Mouse (Mus musculus) kidney, postnatal 0 days (tissue): Measurements from ENCODE around the gene Hist1h2bc. TPM values are rescaled to one million over a fixed set of nuclear protein-coding genes. Genes with fewer than 3 reads are reported as not detected.

ENCODE experiments used
- ATAC-seq: fragments of 200-750 bp; cut with Nextera tagmentation; replicated peaks from 2 replicates; pipeline ENCODE4 v1.8.0; 2017; ENCODE audit warnings: low read depth, moderate number of reproducible peaks, moderate TSS enrichment, moderate library complexity; ENCODE audit not compliant: low FRiP score
- DNase-seq: peaks from one replicate; pipeline ENCODE4 v3.0.0-alpha.2; 2016; ENCODE audit warnings: low spot score
- H3K27ac ChIP-seq: fragments of 300-500 bp; sonication (generic); 2 replicates; pipeline ENCODE4 v1.5.1; 2014; ENCODE audit warnings: mild to moderate bottlenecking
- H3K27me3 ChIP-seq: fragments of 300-500 bp; sonication (generic); 2 replicates; pipeline ENCODE4 v1.6.1; 2014; ENCODE audit warnings: low read length, mixed read lengths; ENCODE audit not compliant: insufficient read depth
- H3K36me3 ChIP-seq: fragments of 300-500 bp; sonication (generic); 2 replicates; pipeline ENCODE4 v1.6.1; 2014; ENCODE audit warnings: low read length, mixed read lengths; ENCODE audit not compliant: insufficient read depth
- H3K4me1 ChIP-seq: fragments of 300-500 bp; sonication (generic); replicated peaks from 2 replicates; pipeline ENCODE4 v1.6.1; 2014; ENCODE audit warnings: antibody characterized with exemption, low read length, mixed read lengths; ENCODE audit not compliant: insufficient read depth
- H3K4me2 ChIP-seq: fragments of 300-500 bp; sonication (generic); 2 replicates; pipeline ENCODE4 v1.6.1; 2014; ENCODE audit warnings: mild to moderate bottlenecking, low read length, moderate library complexity, mixed read lengths
- H3K4me3 ChIP-seq: fragments of 300-500 bp; sonication (generic); replicated peaks from 2 replicates; pipeline ENCODE4 v1.5.1; 2014; ENCODE audit warnings: low read depth, low read length
- H3K9ac ChIP-seq: fragments of 300-500 bp; sonication (generic); 2 replicates; pipeline ENCODE4 v1.6.1; 2014; ENCODE audit warnings: low read depth, low read length
- H3K9me3 ChIP-seq: fragments of 300-500 bp; sonication (generic); replicated peaks from 2 replicates; pipeline ENCODE4 v1.6.1; 2016; ENCODE audit warnings: low read length, inconsistent platforms, mixed read lengths
- CTCF ChIP-seq: IDR thresholded peaks from 2 replicates; pipeline ENCODE4 v1.5.1; 2016; ENCODE audit warnings: antibody characterized with exemption, low read depth, mild to moderate bottlenecking, moderate library complexity
- WGBS: fragments of 180-500 bp; shearing (Covaris S2); extraction: QIAGEN DNeasy Blood & Tissue Kit; methylation state at CpG from one replicate; pipeline ENCODE4 v1.1.7; 2014; 5-methylcytosine and 5-hydroxymethylcytosine counted together
- polyA plus RNA-seq: library from polyadenylated mRNA; unstranded; fragments of >200 nt; fragmentation: Nextera tagmentation; extraction: Ambion mirVana; gene quantifications from 2 replicates; pipeline ENCODE4 v1.2.1, GENCODE M21; 2015

Hist1h2bc gene
- polyA plus RNA-seq, 1 experiment from 2014 or later, result 139 TPM

DNA sequence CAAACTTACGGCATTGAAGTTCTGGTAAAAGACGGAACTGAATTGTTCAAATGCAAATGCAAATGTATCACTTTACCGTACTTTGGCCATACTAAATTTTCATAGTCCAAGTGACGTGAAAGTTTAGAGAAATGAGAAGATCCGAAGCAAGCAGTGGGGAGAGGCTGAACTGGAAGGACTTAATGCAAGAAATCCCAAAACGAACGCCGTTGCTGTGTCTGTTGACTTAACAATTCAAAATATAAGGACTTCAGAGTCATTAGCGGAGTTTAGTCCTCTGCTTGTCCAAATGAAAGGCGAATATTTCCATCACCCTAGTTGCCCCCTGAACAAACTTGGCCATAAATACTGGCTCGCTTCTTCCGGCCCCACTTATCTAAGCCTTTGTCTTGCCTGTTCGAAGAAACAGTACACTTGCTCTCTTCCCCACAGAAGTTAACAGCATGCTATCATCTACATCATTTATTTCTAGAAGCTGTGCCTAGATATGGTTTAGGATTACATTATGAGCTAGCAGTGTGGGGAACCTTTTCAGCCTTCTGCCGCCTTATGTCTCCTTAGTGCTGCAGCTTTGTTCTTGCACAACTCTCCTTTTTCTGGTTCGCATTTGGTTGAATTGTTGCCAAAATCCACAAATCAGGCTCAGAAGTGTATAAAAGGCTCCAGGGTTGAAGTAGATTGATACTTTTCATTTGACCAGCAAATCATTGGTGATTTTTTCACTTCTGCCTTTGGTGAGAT is 1.3 kb downstream of the Hist1h2bc start:
- no peaks in the 10 kb centered on the region for H3K27me3 ChIP-seq
- H3K9me3 ChIP-seq, result no peaks in the 10 kb centered on the region
- H3K36me3 ChIP-seq, result no peaks in the 10 kb centered on the region
- H3K4me3 ChIP-seq, result peak overlapping the region; percentile 39
- under 1% methylated on average over 15 of the region's 15 CpGs for WGBS
- peak overlapping the region; percentile 82 for H3K9ac ChIP-seq
- H3K4me1 ChIP-seq, result 0 out of 2 replicates have a peak, but pooled peaks cover 5% of the 10 kb centered on the region
- H3K27ac ChIP-seq, result peak overlapping the region; percentile 98
- no peak for TF ChIP-seq CTCF
- no peak for ATAC-seq
- peak; percentile 82 for DNase-seq
- peak overlapping the region; percentile 63 for H3K4me2 ChIP-seq

DNA sequence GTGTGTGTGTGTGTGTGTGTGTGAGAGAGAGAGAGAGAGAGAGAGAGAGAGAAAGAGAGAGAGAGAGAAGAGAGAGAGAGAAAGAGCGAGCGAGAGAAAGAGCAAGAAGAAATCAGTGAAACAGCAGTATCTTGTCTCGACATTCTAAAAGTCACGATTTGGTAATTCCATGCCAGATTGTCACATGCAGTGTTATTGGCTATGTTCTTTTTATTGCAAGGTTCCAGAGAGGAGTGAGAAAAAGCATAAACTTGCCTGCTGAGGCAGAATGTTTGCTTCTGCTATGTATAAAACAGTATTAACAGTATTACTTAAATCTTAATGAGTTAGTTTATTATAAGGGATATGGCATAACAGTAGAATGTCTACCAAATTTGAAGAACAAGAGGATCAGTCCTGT is 2.0 kb downstream of the Hist1h2bc start:
- no peak for ATAC-seq
- H3K4me1 ChIP-seq, result 0 out of 2 replicates have a peak, but pooled peaks cover 5% of the 10 kb centered on the region
- H3K9ac ChIP-seq, result peak overlapping the region; percentile 82; the same call in 1 of the 2 replicates
- peak overlapping the region; percentile 39 for H3K4me3 ChIP-seq
- no peaks in the 10 kb centered on the region for H3K36me3 ChIP-seq
- H3K27me3 ChIP-seq, result no peaks in the 10 kb centered on the region
- peak overlapping the region; percentile 63 for H3K4me2 ChIP-seq
- peak overlapping the region; percentile 98; the same call in 1 of the 2 replicates for H3K27ac ChIP-seq
- TF ChIP-seq CTCF, result no peak
- no peaks in the 10 kb centered on the region for H3K9me3 ChIP-seq
- 14% methylated on average over 4 of the region's 4 CpGs for WGBS
- DNase-seq, result peak; percentile 66

DNA sequence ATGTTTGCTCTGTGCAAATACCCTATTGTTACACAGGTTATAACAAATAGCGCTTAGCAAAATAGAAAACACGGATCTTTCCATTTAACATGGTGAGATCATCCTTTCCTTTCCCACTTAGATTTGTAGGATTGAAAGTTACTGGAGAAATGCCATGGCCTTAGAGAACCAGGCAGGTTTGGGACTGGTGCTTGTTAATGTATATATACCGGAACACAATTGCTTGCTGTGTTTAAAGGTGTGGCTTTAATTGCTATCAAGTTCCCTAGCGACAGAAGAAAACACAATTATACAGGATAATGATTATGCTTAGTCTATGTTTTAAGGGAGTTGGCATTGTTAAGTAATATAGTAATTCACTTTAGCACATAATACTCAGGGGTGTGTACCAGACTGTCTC is 3.2 kb downstream of the Hist1h2bc start:
- Histone ChIP-seq H3K36me3 (no peaks in the 10 kb centered on the region), H3K9me3 (no peaks in the 10 kb centered on the region), H3K4me1 (0 out of 2 replicates have a peak, but pooled peaks cover 5% of the 10 kb centered on the region), H3K27me3 (no peaks in the 10 kb centered on the region), H3K4me2 (peak overlapping the region; percentile 13; the same call in 1 of the 2 replicates), H3K4me3 (no peak overlapping the region), H3K27ac (no peak overlapping the region), H3K9ac (no peak overlapping the region)
- no peak for DNase-seq
- ATAC-seq, result no peak
- no peak for TF ChIP-seq CTCF
- 76% methylated on average over 4 of the region's 4 CpGs for WGBS

DNA sequence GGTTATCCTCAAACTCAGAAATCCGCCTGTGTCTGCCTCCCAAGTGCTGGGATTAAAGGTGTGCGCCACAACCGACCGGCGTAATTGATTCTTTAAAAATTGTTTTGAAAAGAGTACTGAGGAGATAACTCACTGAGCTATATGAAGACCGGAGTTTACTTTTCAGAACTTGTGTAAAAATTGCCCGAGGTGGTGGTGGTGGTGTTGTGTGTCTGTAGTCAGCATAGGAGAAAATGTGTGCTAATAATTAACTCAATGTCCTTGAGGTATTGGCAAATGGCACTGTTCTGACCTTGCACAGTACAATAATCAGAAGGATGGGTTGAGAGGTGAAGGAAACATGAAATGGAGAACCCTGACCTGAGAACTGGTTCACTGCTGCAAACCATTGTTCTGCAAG is 3.9 kb downstream of the Hist1h2bc start:
- 82% methylated on average over 7 of the region's 7 CpGs for WGBS
- no peak overlapping the region for H3K4me2 ChIP-seq
- no peak overlapping the region for H3K4me3 ChIP-seq
- no peak overlapping the region for H3K9ac ChIP-seq
- H3K27ac ChIP-seq, result no peak overlapping the region
- no peak for DNase-seq
- no peak for ATAC-seq
- no peaks in the 10 kb centered on the region for H3K27me3 ChIP-seq
- H3K9me3 ChIP-seq, result no peaks in the 10 kb centered on the region
- H3K36me3 ChIP-seq, result no peaks in the 10 kb centered on the region
- 0 out of 2 replicates have a peak, but pooled peaks cover 3% of the 10 kb centered on the region for H3K4me1 ChIP-seq
- no peak for TF ChIP-seq CTCF

DNA sequence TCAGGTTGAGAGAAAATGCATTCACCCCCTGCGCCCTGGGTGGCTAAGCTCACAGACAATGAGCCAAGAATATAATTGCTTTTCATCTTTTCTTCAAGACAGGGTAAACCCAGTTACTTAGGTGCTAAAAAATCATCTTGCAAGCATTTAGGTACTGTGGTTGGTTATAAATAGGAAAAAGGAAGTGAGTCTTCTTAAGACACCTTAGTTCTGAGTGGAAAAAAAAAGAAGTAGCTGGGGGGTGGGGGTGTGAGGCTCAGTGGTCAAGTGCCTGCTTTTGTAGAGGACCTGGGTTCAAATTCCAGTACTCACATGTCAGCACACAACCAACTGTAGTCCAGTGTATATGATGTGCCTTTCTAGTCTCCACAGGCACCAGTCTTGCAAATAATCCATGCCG is 5.0 kb downstream of the Hist1h2bc start:
- 93% methylated on average over 2 of the region's 2 CpGs for WGBS

DNA sequence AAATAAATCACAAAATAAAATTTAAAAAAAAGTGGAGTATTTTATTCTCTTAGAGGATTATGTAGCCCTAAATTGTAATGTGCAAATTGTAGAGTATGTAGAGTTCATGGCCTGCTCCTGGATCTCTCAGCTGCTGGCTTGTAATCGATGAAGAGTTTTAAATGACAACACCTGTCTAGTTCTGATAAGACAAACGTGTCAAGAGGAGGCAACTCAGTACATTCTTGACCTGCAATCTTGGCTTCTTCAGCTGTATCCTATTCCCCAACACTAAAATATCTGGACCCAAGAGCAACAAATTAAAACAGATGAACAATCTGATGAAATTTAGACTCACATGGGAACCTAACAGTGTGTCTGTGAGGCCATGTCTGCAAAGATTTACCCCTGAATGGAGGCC is 5.5 kb downstream of the Hist1h2bc start:
- Histone ChIP-seq H3K36me3 (no peaks in the 10 kb centered on the region), H3K27ac (no peak overlapping the region), H3K9me3 (no peaks in the 10 kb centered on the region), H3K4me1 (no peaks in the 10 kb centered on the region), H3K4me2 (no peak overlapping the region), H3K4me3 (no peak overlapping the region), H3K9ac (no peak overlapping the region), H3K27me3 (no peaks in the 10 kb centered on the region)
- no peak for DNase-seq
- no peak for TF ChIP-seq CTCF
- no peak for ATAC-seq
- WGBS, result 77% methylated on average over 2 of the region's 2 CpGs

More for the DNA sequence above, 5.0 kb downstream of the Hist1h2bc start:
- ATAC-seq, result no peak
- Histone ChIP-seq H3K4me2 (no peak overlapping the region), H3K4me1 (no peaks in the 10 kb centered on the region), H3K27me3 (no peaks in the 10 kb centered on the region), H3K36me3 (no peaks in the 10 kb centered on the region), H3K4me3 (no peak overlapping the region), H3K27ac (no peak overlapping the region), H3K9me3 (no peaks in the 10 kb centered on the region), H3K9ac (no peak overlapping the region)
- DNase-seq, result no peak
- TF ChIP-seq CTCF, result no peak
